Mouse (Mus musculus) embryo, embryonic 11.5 days (tissue): ENCODE data around the gene Mepe.
A peak's percentile ranks its signal among the peaks of the same experiment; 100 is the strongest.

ENCODE experiments used
- DNase-seq: peaks from one replicate; pipeline ENCODE4 v3.0.0-alpha.2; 2012; ENCODE audit warnings: low read depth, low spot score

Mepe gene

GRCm38 (mm10) chr5:104351874-104352273, 26.7 kb downstream of the Mepe start:
- no peak for DNase-seq

GRCm38 (mm10) chr5:104357575-104357974, 32.4 kb downstream of the Mepe start:
- DNase-seq = no peak

GRCm38 (mm10) chr5:104358592-104358991, 33.5 kb downstream of the Mepe start:
- no peak for DNase-seq

GRCm38 (mm10) chr5:104359257-104359656, 34.1 kb downstream of the Mepe start:
- peak; percentile 29 for DNase-seq

GRCm38 (mm10) chr5:104370580-104370979, 45.5 kb downstream of the Mepe start:
- no peak for DNase-seq

- DNase-seq = no peak
These were observed 46.2 kb downstream of the Mepe start for GRCm38 (mm10) chr5:104371284-104371683.

GRCm38 (mm10) chr5:104373648-104374307, 48.6 kb downstream of the Mepe start:
- DNase-seq = no peak

GRCm38 (mm10) chr5:104374308-104374660, 49.2 kb downstream of the Mepe start:
- no peak for DNase-seq

- DNase-seq = no peak
These were observed 50.0 kb downstream of the Mepe start for GRCm38 (mm10) chr5:104375132-104375531.

- no peak for DNase-seq
These were observed 51.8 kb downstream of the Mepe start for GRCm38 (mm10) chr5:104376890-104377289.

- no peak for DNase-seq
These were observed 55.4 kb downstream of the Mepe start for GRCm38 (mm10) chr5:104380574-104380973.

- DNase-seq = no peak
These were observed 56.5 kb downstream of the Mepe start for GRCm38 (mm10) chr5:104381671-104382070.

GRCm38 (mm10) chr5:104384540-104384939, 59.4 kb downstream of the Mepe start:
- no peak for DNase-seq

GRCm38 (mm10) chr5:104385521-104385920, 60.4 kb downstream of the Mepe start:
- no peak for DNase-seq

GRCm38 (mm10) chr5:104386908-104387307, 61.8 kb downstream of the Mepe start:
- DNase-seq = no peak
